Mouse (Mus musculus) heart, postnatal 25 days (tissue): Measurements from ENCODE around the gene Aif1. TPM values are rescaled to one million over a fixed set of nuclear protein-coding genes. Genes with fewer than 3 reads are reported as not detected.
A peak's percentile ranks its signal among the peaks of the same experiment; 100 is the strongest.

Source experiments
- DNase-seq: peaks from one replicate; pipeline ENCODE4 v3.0.0; 2022; ENCODE audit warnings: low spot score
- intact Hi-C: fragments of 180-260 bp; cut with DNase I; formaldehyde crosslinking; loops from one replicate; pipeline ENCODE4 v1.15.1; 2025
- total RNA-seq, 2 experiments: library from RNA; stranded (reverse); gene quantifications; 2 replicates each; pipeline ENCODE4 v1.2.3; 2021

The Aif1 gene
- 1 to 10 TPM; 2.3 to 3.5 TPM for total RNA-seq

- DNase-seq, result no peak
- intact Hi-C loops, result no loop called here
Observed at GRCm38 (mm10) chr17:35175968-35176367, at the start of gene Aif1. Aif1 (minus strand) TSS chr17:35176068.

- no peak for DNase-seq
- intact Hi-C loops, result no loop called here
Observed at GRCm38 (mm10) chr17:35225456-35225855, 49.6 kb upstream of the Aif1 start.

DNA sequence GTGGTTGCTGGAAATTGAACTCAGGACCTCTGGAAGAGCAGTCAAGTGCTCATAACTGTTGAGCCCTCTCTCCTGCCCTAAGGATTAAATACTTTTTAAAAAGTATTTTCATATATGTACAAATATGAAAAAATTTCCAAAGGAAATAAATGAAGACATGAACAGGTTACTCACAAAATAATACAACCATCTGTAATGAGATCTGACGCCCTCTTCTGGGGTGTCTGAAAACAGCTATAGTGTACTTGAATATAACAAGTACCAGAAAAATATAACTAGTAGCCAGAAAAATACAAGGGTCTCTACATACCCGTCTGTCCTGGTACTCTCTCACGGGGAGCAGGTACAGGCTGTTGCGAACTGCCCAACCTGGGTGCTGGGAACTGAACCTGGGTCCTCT lies 48.8 kb upstream of the Aif1 start:
- no peak for DNase-seq
- intact Hi-C loops, result no loop called here

DNA sequence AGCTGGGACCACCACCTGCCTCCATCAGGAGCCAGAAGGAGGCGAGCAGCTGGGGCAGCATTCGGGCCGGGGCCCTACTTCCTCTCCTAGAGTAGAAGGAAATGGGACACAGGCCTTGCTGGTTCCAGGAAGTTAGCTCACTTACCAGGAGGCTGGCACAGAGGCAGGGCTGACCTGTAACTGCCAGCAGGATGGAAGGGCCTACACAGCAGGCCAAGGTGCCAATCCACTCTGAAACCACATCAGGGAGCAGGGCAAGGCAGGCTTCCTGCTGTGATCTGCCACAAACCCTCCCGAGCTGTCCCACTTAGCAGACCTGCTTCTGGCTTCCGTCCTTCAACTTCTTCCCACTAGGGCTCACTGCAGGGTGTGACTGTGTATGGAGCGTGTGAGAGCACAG lies 46.4 kb upstream of the Aif1 start:
- no peak for DNase-seq
- intact Hi-C loops, result loop anchor here (2.0 kb wide), 1 partner anchor 23 kb away; no protein-coding TSS in a partner anchor

- intact Hi-C loops, result no loop called here
- DNase-seq, result peak; percentile 47
Observed at GRCm38 (mm10) chr17:35220156-35220952, 44.5 kb upstream of the Aif1 start, which contains the start of gene Gm16181. Gm16181 (plus strand) TSS chr17:35220834.

GRCm38 (mm10) chr17:35219601-35220041 lies 43.8 kb upstream of the Aif1 start:
- DNase-seq, result no peak
- intact Hi-C loops, result no loop called here

DNA sequence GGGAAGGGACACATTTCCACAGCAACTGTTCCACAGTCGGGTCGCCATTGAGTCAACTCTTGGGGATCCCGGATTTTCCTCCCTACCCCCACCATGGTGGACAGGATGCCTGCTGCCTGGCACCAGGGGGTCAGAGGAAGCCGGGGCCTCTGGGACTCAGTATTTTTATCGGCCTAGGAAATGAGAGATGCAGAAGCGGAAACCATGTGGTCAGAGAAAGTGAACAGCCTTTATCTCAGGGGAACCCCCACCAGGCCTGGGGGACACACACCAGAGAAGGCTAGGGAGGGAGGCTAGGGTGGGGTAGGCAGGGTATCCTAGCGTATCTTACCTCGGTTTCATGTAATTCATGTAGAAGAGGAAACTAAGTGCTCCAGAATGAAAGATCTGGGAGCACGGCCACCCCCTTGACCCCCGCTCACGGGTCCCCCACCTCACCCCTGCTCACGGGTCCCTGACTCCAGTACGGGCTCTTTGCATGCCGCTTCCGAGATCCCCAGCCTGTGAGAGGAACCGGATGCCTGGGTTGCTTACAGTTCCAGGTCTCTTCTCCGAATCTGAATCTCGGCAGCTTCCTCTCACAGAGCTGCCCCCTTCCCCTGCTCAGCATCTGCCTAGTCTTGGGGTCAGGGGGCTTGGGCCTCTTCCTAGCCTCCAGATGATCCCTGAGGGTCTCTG lies 42.8 kb upstream of the Aif1 start:
- peak; percentile 47 for DNase-seq

GRCm38 (mm10) chr17:35213071-35213470 lies 37.2 kb upstream of the Aif1 start:
- no peak for DNase-seq
- intact Hi-C loops, result no loop called here

More for the DNA sequence above, 42.8 kb upstream of the Aif1 start:
- intact Hi-C loops, result no loop called here

GRCm38 (mm10) chr17:35210593-35210992 lies 34.7 kb upstream of the Aif1 start:
- DNase-seq, result no peak
- intact Hi-C loops, result no loop called here

GRCm38 (mm10) chr17:35209785-35210535 lies 34.1 kb upstream of the Aif1 start:
- no peak for DNase-seq
- intact Hi-C loops, result no loop called here

DNA sequence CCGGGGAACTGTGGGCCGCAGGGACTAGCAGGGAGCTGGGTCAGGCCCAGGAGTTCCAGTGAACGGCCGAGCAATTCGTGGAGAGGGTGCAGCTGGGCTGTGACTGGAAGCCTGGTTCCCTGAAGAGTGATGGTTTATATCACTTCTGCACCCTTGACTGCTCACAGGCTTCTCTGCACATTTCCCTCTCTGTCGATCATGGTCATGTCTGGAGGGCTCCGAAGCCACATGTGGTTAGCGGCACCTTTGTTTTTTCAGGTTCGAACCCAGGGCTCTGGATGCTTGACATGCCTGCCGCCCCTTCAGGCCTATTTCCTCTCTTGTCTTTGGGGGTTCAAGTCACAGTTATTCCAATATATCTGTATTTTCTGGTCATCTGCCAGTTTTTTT lies 29.5 kb upstream of the Aif1 start:
- no peak for DNase-seq
- intact Hi-C loops, result no loop called here

GRCm38 (mm10) chr17:35204494-35205379 lies 28.9 kb upstream of the Aif1 start, which contains the start of gene Lta:
Lta (minus strand) TSS chr17:35205351.
- intact Hi-C loops, result no loop called here
- DNase-seq, result no peak

DNA sequence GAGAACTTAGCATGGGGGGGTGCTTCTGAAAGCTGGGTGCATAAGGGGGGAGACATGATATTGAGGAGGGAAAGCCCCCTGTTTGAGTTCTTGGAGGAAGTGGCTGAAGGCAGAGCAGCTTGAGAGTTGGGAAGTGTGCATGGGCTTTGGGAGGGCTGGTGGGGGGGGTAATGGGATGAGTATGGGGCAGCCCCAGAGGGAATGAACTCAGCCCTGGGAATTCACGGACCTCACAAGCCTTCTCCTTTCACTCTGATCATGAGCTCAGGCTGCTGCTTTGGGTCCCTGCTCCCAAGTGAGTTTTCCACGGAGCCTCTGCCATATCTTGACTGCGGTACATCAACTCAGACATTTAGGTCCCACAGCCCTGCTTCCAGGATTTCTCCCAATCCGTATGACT lies 26.6 kb upstream of the Aif1 start:
- DNase-seq, result no peak
- intact Hi-C loops, result no loop called here

- peak; percentile 37 for DNase-seq
- intact Hi-C loops, result no loop called here
Observed at GRCm38 (mm10) chr17:35201787-35202186, 25.9 kb upstream of the Aif1 start, which contains the start of gene Tnf. Tnf (minus strand) TSS chr17:35202007.

- no peak for DNase-seq
- intact Hi-C loops, result no loop called here
Observed at GRCm38 (mm10) chr17:35201128-35201527, 25.3 kb upstream of the Aif1 start.

DNA sequence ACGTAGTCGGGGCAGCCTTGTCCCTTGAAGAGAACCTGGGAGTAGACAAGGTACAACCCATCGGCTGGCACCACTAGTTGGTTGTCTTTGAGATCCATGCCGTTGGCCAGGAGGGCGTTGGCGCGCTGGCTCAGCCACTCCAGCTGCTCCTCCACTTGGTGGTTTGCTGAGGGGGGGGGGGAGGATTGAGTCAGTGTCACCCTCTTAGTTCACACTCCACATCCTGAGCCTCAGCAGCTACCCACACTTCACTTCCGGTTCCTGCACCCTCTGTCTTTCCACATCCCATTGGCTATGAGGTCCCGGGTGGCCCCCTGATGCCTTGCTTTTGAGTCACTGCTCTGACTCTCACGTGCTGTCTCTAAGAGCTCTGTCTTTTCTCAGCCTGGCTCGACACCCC lies 24.5 kb upstream of the Aif1 start:
- no peak for DNase-seq
- intact Hi-C loops, result no loop called here

- no peak for DNase-seq
- intact Hi-C loops, result loop anchor here (2.0 kb wide), 1 partner anchor 24 kb away; no protein-coding TSS in a partner anchor
Observed at GRCm38 (mm10) chr17:35198946-35199345, 23.1 kb upstream of the Aif1 start.

GRCm38 (mm10) chr17:35198029-35198428 lies 22.2 kb upstream of the Aif1 start:
- DNase-seq, result no peak
- intact Hi-C loops, result loop anchor here (2.0 kb wide), 1 partner anchor 25 kb away; no protein-coding TSS in a partner anchor

DNA sequence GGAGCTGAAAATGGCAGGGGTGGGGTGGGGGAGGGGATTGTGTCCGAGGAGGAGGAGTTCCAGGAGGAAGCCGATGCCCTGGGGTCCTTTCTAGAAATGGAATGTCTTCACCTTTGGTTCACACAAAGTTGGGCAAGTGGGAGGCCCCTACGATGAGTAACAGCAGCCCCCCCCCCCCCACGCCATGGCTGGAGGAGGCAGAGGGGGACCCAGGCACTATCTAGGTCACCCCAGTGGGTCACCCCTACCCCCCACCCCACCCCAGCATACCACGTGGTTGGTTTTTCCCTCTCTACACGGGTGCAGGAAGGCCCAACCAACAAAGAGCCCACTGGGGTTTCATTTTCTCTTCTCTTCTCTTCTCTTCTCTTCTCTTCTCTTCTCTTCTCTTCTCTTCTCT lies 21.3 kb upstream of the Aif1 start:
- no peak for DNase-seq
- intact Hi-C loops, result no loop called here
